ENCODE assay signal across 9 mouse cellular contexts in genomic region chr12:79732355-79733115, GRCm38 (mm10).
DNase-seq lines count a peak whose midpoint lies in the region; ATAC-seq lines count a peak whose summit lies in the region.
"Had no signal": no experiment of that assay in that cellular context is flagged by ENCODE, and none has a peak within 500 bp of the region (broad histone marks: within the 10 kb centered on the region; RNA-seq: fewer than 3 reads in every experiment).

No protein-coding gene starts in this region.

- DNase-seq in embryo, embryonic 10 days (ENCODE audit: low spot score) = peak; percentile 65
- no peak for DNase-seq in embryo, embryonic 9.5 days (ENCODE audit: extremely low spot score)
- DNase-seq in right cerebral cortex, postnatal 14 days = peak; percentile 8
- no peak for DNase-seq in right cerebral cortex, postnatal 36 days (ENCODE audit: low spot score in 2 of 2)
- no peak for DNase-seq in thymus, adult 18-20 months
- DNase-seq in kidney, adult 11 months = no peak
- DNase-seq in yolk sac, embryonic 10.5 days (ENCODE audit: low spot score) = no peak

- H3K36me3 ChIP-seq in limb, embryonic 12.5 days = 0 out of 2 replicates have a peak, but pooled peaks cover 4% of the 10 kb centered on the region

- no peaks in the 10 kb centered on the region for H3K27me3 ChIP-seq in limb, embryonic 12.5 days

- ATAC-seq in limb, embryonic 12.5 days (ENCODE audit: insufficient number of reproducible peaks, insufficient read depth, low FRiP score, low TSS enrichment, low read depth) = no peak

- 54% methylated on average over 12 of the region's 12 CpGs for WGBS in limb, embryonic 12.5 days

- peak overlapping the region; percentile 60 for H3K27ac ChIP-seq in limb, embryonic 12.5 days
- H3K27ac ChIP-seq: kidney, postnatal 0 days had no signal

- no peak overlapping the region for H3K9ac ChIP-seq in limb, embryonic 12.5 days (replicated peaks)

- no peak overlapping the region for H3K4me2 ChIP-seq in limb, embryonic 12.5 days

- peaks cover 13% of the 10 kb centered on the region for H3K9me3 ChIP-seq in limb, embryonic 12.5 days

- H3K4me1 ChIP-seq in limb, embryonic 12.5 days (replicated peaks) = peaks cover 43% of the 10 kb centered on the region

- no peak overlapping the region for H3K4me3 ChIP-seq in limb, embryonic 12.5 days (replicated peaks)

Comparison
In these comparisons a context has a peak if more than half of its experiments do, and no peak if none do; other contexts are left out.
1. DNase-seq: peak in embryo, embryonic 10 days (single experiment) and right cerebral cortex, postnatal 14 days (single experiment); none in embryo, embryonic 9.5 days (single experiment), right cerebral cortex, postnatal 36 days (0 of 2), thymus, adult 18-20 months (0 of 2), kidney, adult 11 months (single experiment) and yolk sac, embryonic 10.5 days (single experiment).